Mouse (Mus musculus) G1E-ER4 (cell line): Measurements from ENCODE around the gene Actr8. TPM values are rescaled to one million over a fixed set of nuclear protein-coding genes. Genes with fewer than 3 reads are reported as not detected.

Experiments used
- GATA1 ChIP-seq: IDR thresholded peaks from one replicate; pipeline ENCODE4 v1.8.0; 2012; ENCODE audit warnings: low read length, inconsistent platforms
- polyA plus RNA-seq: library from polyadenylated mRNA; stranded (reverse); fragments of >175 nt; gene quantifications from 2 replicates; pipeline ENCODE4 v1.2.3, GENCODE M21; 2012

Gene Actr8
- polyA plus RNA-seq, 1 experiment = 74.9 TPM

DNA sequence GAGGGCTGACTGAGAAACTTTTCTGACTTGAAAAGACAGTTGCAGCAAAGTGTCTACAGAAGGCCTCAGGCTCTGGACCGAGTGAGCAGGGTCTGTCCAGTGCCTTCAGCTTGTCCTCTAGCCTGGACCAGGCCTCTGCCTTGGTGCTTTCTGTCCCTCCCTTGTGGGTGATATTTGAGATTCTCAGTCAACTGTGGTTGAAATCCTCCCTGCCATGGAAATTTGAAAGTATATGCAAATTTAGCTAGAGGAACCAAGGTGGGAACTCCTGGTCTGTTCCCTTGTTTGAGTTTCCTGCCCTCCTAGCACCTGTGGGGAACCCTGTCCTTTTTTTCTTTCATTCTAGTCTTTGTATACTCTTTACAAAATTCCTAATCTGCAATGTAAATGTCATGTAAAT lies 36.9 kb downstream of the Actr8 start:
- TF ChIP-seq GATA1 = no peak

DNA sequence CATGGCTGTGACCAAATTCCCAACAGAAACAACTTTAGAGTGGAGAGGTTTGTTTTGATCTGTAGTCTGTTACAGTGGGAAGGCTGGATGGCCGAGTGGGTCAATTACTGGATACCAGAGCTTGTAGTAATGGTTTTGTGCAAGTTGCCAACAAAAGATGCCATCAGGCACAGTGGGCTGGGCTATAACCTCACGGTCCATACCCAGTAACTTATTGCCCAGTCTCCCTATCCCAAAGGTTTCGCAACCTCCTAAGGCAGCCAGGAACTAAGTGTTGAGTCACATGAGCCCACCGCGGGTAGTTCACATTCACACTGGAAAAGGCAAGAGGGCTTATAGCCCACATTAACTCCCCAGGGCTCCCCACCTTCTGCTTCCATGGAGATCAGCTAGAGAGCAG lies 38.5 kb downstream of the Actr8 start:
- no peak for TF ChIP-seq GATA1

DNA sequence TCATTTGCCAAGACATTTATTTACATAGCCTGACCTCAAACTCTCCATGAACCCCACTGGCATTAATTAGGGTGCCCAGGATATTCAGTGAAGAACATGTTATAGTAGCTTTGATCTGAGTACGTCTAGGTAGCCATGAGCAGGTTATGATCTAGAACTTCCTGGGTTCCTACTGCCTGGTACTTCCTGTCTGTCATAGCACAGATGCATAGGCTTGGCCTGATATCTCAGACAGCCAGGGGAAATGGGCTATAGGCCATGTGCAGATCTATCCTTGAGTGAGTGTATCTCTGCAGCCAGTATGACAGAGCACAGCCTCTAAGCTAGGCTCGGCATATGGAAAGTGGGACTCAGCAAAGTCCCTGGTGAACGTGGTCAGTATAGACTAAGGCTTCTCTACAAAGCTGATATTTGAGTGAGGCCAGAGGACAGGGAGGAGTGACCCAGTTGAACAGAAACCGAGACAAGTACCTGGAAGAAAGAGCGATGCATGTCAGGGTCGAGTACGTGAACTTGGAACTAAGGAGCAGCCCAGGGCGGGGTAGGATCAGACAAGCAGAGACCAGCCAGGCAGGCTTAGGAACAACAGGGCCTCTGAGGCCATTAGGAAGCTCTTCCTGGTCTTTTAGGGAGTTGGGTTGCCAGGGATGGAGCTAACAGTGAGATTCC lies 39.8 kb downstream of the Actr8 start:
- TF ChIP-seq GATA1 = no peak

DNA sequence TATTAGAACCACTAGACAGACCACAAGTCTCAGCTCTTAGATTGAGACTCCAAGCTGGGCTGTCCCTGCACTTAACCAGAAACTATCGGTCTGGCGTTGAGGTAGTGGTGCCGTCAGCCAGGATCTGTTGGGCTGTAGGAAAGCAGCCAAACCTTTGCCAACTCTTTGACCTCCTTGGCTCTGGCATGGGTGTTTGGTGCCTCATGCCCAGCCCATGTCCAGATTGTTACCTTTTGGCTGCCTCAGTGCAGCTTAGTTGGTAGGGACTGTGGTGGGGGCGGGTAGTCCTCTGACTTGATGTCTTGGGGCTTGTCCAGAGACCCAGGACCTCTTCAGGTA lies 40.3 kb downstream of the Actr8 start:
- no peak for TF ChIP-seq GATA1

DNA sequence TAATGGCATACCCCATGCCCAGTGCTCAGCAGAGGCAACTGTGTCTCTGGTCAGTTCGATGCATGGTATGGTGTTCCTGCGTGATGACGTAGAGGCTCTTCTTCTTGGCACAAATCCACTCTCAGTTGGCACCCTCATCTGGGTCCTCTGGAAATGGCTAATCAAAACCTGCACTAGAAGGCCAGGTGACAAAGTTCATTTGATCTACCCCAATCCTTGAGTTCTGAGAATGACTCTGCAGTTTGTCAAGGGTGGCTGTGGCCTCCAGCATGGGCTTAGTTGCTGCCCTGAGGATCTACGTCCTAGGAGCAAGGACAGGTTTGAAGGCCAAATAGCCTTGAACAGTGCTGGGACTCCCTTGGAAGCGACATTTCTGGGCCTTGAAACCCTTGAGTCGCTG lies 40.7 kb downstream of the Actr8 start:
- TF ChIP-seq GATA1 = no peak

DNA sequence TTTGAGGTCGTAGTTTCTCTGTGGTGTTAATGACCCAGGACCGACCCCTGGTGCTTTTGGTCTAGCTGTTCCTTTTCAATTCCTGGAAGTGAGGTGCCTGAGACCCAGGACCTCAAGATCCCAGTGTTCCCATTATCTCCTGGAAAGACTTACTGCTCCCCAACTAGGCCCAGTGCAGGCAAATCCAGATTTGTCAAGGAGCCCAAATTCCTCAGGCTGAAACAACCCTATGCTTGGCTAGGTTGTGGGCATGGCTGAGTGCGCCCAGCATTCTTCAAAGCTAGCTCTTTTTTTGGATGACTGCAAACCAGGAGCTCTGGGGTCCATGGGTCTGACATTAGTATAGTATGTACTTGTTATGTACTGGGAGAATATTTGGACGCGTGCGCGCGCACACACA lies 41.2 kb downstream of the Actr8 start:
- TF ChIP-seq GATA1 = no peak

DNA sequence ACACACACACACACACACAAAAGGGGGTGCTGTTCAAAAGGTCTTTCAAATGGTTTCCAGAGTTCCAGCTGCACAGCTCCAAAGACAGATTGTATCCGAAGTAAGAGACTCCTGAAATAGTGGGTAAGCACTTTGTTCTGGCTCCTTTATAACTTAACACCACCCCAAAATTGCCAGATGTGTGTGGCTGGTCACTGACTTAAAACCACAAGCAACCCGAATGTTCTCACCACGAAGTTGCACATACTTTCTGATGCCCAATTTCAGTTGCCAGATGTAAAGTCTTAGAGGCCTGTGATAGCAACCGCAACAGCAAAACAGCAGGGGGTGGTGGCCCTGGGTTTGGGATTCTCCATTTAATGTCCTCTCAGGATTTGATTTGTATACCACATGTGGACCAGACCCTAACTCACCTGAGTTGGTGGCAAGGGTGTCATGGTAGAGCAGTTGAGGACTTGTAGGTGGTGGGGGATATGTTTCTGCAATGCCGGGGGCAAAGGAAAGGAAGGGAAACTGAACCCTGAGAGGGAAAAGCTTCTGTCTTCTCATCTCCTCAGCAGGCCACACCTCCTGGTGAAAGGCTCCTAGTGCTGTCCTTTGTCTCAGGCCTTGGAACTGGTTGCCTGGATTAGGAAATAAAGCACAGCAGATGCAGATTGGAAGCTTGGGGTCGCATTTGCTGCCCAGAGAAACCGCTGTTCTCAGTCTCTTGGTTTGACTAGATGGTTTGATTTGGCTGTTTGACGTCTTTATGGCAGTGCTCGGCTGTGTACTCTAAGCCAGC lies 41.8 kb downstream of the Actr8 start:
- TF ChIP-seq GATA1 = no peak

DNA sequence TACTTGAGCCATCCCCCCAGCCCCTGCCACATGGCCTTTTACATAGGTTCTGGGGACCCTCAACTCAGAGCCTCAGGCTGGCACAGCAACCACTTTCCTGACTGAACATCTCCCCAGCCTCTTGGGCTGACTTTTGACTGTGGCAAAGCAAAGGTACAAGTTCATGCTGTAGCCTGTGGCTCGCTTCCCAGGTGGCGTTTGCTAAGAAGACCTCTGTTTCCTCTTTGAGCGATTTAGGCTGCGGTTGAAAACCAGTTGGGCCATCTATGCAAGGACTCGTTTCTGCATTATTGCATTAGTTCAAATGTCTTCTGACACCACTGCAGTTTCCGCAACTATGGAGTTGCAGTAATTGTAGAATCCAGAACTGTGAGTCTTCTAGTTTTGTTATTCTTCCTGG lies 44.3 kb downstream of the Actr8 start:
- TF ChIP-seq GATA1 = no peak

DNA sequence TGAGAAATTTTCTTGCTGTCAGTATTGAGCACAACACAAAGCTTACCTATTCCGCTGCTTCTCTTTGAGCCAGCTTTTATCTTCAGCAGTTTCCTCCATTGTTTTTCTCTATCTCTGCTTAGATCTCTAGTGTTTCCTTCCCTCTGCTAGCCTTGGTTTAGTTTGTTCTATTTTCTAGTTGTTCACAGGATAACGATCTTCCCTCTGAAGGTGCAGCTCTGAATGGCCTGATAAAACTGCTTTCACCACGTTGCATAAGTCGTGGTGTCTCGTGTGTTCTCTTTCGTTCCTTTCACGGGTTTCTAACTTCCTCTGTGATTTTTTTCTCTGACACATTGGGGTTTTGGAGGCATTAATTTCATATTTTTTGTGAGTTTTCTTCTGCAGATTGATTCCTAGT lies 46.2 kb downstream of the Actr8 start:
- TF ChIP-seq GATA1 = no peak

DNA sequence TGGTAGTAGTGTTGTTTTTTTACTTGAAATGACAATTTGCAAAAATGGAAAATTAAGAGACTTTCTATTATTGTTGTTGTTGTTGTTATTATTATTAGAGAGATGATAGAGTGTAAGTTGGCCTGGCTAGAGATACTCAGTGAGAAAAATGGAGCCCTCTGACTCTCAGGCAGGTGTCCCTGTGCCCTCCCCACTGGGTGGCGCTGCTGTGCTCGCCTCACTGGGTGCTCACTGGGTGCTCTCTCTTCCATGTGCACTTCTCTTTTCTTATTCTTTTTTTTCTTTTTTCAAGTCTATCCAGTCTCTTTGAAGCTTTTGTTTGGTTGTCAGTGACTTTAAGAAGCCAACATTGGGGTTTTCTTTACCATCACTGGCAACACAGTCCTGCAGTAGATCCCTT lies 49.2 kb downstream of the Actr8 start:
- TF ChIP-seq GATA1 = no peak

DNA sequence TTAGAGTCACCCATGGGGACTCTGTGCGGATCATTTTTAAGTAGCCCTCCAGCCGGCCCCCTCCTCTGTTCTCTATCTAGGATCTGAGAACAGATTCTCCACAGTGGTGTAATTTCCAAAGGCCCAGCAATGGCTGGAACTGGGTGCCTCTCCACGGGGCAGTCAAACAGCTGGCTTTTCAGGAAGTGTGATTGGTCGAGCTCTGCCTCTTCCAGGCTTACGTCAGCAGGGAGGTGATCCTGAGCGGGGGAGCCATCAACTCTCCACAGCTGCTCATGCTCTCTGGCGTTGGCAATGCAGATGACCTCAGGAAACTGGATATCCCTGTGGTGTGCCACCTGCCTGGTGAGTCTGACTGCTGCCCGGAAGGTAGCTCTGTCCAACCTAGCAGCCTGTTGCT lies 55.3 kb downstream of the Actr8 start:
- TF ChIP-seq GATA1 = no peak

DNA sequence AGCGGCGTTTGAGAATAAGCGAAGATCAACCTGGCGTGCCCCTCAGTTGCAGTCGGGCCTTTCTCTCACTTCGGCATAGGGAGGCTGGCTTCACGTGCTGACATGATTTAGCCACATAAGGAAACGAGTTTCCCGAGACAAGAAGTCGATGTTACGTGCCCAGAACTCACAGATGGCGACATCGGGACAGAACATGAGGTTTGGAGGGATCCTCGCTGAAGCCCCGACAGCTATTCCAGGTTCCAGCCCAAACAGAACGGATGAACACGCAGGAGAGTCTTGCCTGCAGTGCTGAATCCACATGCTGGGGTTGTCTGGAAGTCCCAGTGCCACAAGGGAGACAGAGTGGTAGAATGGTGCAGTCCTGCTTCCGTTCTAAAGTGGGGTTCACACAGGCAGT lies 60.3 kb downstream of the Actr8 start:
- TF ChIP-seq GATA1 = no peak

DNA sequence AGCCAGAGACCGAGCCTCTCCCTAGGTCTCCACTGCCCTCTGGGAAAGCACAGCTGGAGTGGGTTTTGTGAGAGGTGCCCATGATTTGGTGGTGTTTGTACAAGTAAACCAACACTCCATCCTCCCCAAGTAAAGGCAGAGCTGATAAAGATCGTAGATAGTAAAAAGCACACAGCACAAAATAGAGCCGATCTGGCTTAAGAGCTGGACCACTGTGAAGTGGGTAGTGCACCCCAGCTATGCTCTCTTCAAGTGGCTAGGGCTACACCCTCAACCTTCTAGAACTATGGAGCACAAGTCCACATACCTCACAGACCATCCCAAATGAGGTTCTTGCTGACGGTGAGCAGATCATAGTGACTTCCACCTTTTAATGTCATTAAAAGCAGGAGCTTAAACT lies 61.3 kb downstream of the Actr8 start:
- TF ChIP-seq GATA1 = no peak

DNA sequence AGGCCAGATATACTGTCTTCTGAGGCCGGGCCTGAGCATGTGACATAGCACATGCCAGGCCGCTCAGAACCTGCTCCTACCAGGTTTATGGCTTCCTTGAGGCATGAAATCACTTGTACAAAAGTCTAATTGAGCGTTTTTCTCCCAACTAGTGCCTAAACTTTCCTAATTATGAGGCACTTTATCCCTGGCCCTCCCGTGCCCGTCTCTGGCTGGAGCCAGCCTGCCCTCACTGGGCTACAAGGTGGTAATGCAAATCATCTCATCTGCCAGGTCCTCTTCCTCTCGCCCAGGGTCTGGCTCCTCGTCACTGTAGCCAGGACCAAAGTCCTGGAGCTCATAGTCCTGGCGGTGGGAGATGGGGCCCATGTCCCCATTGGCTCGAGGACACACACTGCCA lies 63.7 kb downstream of the Actr8 start:
- TF ChIP-seq GATA1 = no peak

DNA sequence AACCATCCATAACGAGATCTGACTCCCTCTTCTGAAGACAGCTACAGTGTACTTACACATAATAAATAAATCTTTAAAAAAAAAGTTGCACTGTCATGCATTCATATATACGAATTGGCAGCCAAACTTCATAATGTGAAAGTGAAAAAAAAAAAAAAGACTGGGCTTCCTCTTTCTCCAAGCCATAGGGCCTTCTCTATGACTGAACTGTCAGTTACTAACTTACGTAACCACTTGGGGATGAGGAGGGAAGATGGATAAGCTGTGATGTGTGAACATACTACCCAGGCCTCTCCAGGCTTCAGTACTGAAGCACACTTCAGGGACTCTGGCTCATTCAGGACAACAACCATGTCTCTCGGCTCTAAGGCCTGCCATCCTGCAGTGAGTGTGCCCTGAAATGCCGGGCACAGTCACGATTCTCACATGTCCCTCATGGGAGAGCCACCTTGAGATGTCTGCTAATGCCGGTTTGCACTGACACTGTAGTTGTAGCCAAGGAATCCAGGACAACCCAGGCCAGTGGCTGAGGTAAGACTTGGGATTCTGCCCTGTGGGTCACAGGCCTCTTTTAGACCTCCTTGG lies 65.3 kb downstream of the Actr8 start:
- TF ChIP-seq GATA1 = no peak

DNA sequence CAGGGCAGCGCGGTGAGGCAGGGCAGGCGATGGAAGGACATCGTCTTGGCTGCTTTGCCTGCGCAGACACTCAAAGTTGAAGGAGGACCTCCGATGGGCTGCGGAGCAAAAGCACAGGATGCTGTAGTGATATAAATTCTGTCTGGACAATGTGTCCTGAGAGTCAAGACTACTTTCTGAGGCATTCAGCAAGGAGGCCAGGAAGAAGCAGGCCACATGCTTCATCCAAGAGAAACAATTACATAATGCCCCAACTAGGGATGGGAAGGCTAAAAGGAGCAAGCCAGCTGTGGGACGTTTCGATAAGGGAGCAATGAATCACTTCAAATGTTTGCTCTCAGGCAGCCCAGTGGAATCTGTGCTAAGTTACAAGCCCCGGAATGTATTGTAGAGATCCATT lies 67.1 kb downstream of the Actr8 start:
- TF ChIP-seq GATA1 = no peak

DNA sequence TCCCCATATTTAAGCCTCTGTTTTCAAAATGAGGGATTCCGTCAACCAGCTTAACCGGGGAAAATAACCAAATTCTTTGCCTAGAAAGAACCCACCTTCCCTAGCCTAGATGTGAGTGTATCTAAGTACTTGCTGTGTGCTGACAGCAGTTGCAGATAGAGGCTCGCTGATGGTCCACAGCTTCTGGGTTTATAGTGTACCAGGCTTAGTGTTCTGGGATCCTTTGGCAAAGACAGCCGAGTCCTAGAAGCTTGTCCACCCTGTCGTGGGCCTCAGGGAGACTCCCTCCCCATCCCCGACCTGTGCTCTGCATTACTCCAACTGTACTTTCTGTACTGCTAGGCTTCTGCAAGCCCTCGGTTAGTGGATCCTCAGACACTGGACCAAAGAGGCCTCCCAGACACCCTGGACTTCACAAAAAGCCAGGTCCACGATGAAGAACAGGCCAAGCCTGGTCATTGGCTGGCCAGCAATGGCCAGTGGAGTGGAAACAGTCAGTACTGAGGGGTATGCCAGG lies 67.6 kb downstream of the Actr8 start:
- no peak for TF ChIP-seq GATA1

DNA sequence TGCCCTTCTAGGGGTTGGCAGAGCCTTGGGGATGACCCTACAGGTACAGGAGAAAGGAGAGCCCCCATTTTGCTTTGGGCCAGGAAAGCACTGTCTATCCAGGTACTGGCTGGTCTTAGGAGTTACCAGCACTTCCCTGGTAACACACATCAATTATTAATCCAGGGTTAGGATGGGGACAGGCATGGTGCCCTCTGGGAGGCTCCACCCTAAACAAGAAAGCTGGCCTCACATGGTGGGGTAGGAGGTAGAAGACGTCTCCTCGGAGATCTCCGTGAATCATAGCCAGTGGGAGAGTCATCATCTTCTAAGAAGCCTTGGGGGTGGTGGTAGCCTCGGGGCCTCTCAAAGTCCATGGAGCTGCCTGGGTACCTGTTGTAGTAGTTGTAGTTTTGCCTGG lies 68.8 kb downstream of the Actr8 start:
- TF ChIP-seq GATA1 = no peak
